Comparison of ENCODE assay signal across 22 mouse cellular contexts in the genomic region with DNA sequence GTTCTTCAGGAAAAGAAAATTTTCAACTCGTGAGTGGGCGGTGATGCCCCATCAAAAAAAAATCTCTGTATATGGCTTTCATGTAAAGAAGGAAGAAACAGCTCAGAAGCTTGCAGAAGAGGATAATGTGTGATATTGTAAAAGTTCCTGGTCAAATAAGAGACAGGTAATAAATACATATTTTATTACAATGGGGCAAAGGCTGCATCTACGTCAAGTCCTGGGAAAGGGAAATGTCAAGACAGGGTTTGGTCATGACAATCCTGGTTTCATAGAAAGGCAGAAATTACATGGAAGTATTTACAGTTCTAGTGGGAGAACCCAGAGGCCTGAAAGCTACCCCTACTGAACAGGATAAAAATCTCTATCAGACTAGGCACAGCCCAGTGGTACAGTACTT.
"Had no signal": no experiment of that assay in that cellular context is flagged by ENCODE, and none has a peak within 500 bp of the region (broad histone marks: within the 10 kb centered on the region; RNA-seq: fewer than 3 reads in every experiment).

No protein-coding gene starts in this region.

- H3K9ac ChIP-seq: liver, postnatal 0 days; lung, embryonic 15.5 days; midbrain, embryonic 12.5 days; neural tube, embryonic 13.5 days; neural tube, embryonic 15.5 days; stomach, embryonic 15.5 days had no signal

- H3K9me3 ChIP-seq: lung, embryonic 15.5 days; midbrain, embryonic 10.5 days; midbrain, embryonic 12.5 days; neural tube, embryonic 13.5 days; neural tube, embryonic 15.5 days; stomach, embryonic 15.5 days had no signal

- H3K27me3 ChIP-seq: lung, embryonic 15.5 days; neural tube, embryonic 15.5 days; stomach, embryonic 15.5 days had no signal

- H3K27ac ChIP-seq: lung, embryonic 15.5 days; macrophage; midbrain, embryonic 10.5 days; midbrain, embryonic 12.5 days; neural tube, embryonic 13.5 days; neural tube, embryonic 15.5 days; stomach, embryonic 15.5 days; stomach, postnatal 0 days had no signal

- DNase-seq: liver, postnatal 0 days; lung, adult 2 months; lung, postnatal 14 days; lung, postnatal 36 days; midbrain, embryonic 14.5 days; retina, postnatal 1 day; right cerebral cortex, adult 18-20 months; right cerebral cortex, postnatal 25 days; right cerebral cortex, postnatal 4 days; thymus, postnatal 14 days; thymus, postnatal 36 days had no signal

- ATAC-seq: liver, postnatal 0 days; lung, postnatal 0 days; midbrain, embryonic 16.5 days had no signal

- H3K4me1 ChIP-seq: stomach, embryonic 15.5 days had no signal

- H3K36me3 ChIP-seq: lung, embryonic 15.5 days; midbrain, embryonic 10.5 days; midbrain, embryonic 12.5 days; neural tube, embryonic 13.5 days; neural tube, embryonic 15.5 days; stomach, embryonic 15.5 days had no signal

- H3K4me2 ChIP-seq: lung, embryonic 15.5 days; midbrain, embryonic 12.5 days; neural tube, embryonic 13.5 days; neural tube, embryonic 15.5 days; stomach, embryonic 15.5 days had no signal

- H3K4me3 ChIP-seq: lung, embryonic 15.5 days; midbrain, embryonic 10.5 days; midbrain, embryonic 12.5 days; myocyte; neural tube, embryonic 13.5 days; neural tube, embryonic 15.5 days; stomach, embryonic 15.5 days had no signal
